Comparison of ENCODE assay signal across 9 mouse cellular contexts in genomic region chr9:13716316-13717099, GRCm38 (mm10). TPM values are rescaled to one million over a fixed set of nuclear protein-coding genes. Genes with fewer than 3 reads are reported as not detected.
DNase-seq lines count a peak whose midpoint lies in the region; ATAC-seq and TF ChIP-seq lines count a peak whose summit lies in the region.
"Had no signal": no experiment of that assay in that cellular context is flagged by ENCODE, and none has a peak within 500 bp of the region (broad histone marks: within the 10 kb centered on the region; RNA-seq: fewer than 3 reads in every experiment).

No protein-coding gene starts in this region.

- H3K36me3 ChIP-seq in heart, embryonic 15.5 days: no peaks in the 10 kb centered on the region
- H3K36me3 ChIP-seq in liver, embryonic 12.5 days: no peaks in the 10 kb centered on the region
- H3K36me3 ChIP-seq in neural tube, embryonic 11.5 days (ENCODE audit: control insufficient read depth, insufficient read depth, low read length): no peaks in the 10 kb centered on the region
- H3K36me3 ChIP-seq in stomach, embryonic 16.5 days (ENCODE audit: control insufficient read depth, insufficient read depth, low read length): no peaks in the 10 kb centered on the region

- peaks cover 10% of the 10 kb centered on the region for H3K4me1 ChIP-seq in heart, embryonic 15.5 days (replicated peaks)
- H3K4me1 ChIP-seq in liver, embryonic 12.5 days: no peaks in the 10 kb centered on the region
- H3K4me1 ChIP-seq in neural tube, embryonic 11.5 days (ENCODE audit: control insufficient read depth, insufficient read depth, low read length): no peaks in the 10 kb centered on the region
- no peaks in the 10 kb centered on the region for H3K4me1 ChIP-seq in stomach, embryonic 16.5 days (ENCODE audit: control insufficient read depth, insufficient read depth, low read length)

- no peak for TF ChIP-seq POLR2A in brain, embryonic 14.5 days (IDR thresholded peaks at IDR 0.05; ENCODE audit: borderline replicate concordance, extremely low read depth, insufficient read depth, insufficient read length, poor library complexity, severe bottlenecking)

- no peak overlapping the region for H3K4me3 ChIP-seq in heart, embryonic 15.5 days
- H3K4me3 ChIP-seq in liver, embryonic 12.5 days: no peak overlapping the region
- no peak overlapping the region for H3K4me3 ChIP-seq in neural tube, embryonic 11.5 days (ENCODE audit: low read depth, low read length)
- no peak overlapping the region for H3K4me3 ChIP-seq in stomach, embryonic 16.5 days (replicated peaks; ENCODE audit: low read length)

- H3K9me3 ChIP-seq in heart, embryonic 15.5 days (replicated peaks): no peaks in the 10 kb centered on the region
- H3K9me3 ChIP-seq in liver, embryonic 12.5 days (replicated peaks): no peaks in the 10 kb centered on the region
- no peaks in the 10 kb centered on the region for H3K9me3 ChIP-seq in neural tube, embryonic 11.5 days (ENCODE audit: control insufficient read depth, low read length)
- H3K9me3 ChIP-seq in stomach, embryonic 16.5 days (replicated peaks; ENCODE audit: control insufficient read depth, low read length): no peaks in the 10 kb centered on the region

- no peak overlapping the region for H3K9ac ChIP-seq in heart, embryonic 15.5 days
- H3K9ac ChIP-seq in liver, embryonic 12.5 days: no peak overlapping the region
- H3K9ac ChIP-seq in neural tube, embryonic 11.5 days (ENCODE audit: low read length): no peak overlapping the region
- no peak overlapping the region for H3K9ac ChIP-seq in stomach, embryonic 16.5 days (ENCODE audit: low read length)

- WGBS in heart, embryonic 15.5 days: 19% methylated on average over 8 of the region's 8 CpGs
- 21% methylated on average over 8 of the region's 8 CpGs for WGBS in liver, embryonic 12.5 days (ENCODE audit: insufficient replicate concordance)
- 26% methylated on average over 8 of the region's 8 CpGs for WGBS in neural tube, embryonic 11.5 days
- WGBS in stomach, embryonic 16.5 days: 21% methylated on average over 8 of the region's 8 CpGs

- ATAC-seq in erythroid progenitor cell, adult 5-6 weeks (replicated peaks; ENCODE audit: low FRiP score, poor library complexity, severe bottlenecking): 0 out of 2 replicates have a peak, but pooled peaks have one; percentile 59
- ATAC-seq in heart, embryonic 15.5 days (replicated peaks; ENCODE audit: insufficient number of reproducible peaks, insufficient read depth, low FRiP score, low read depth): no peak; the same call in 1 of the 2 replicates
- peak; percentile 55 for ATAC-seq in liver, embryonic 12.5 days
- ATAC-seq in neural tube, embryonic 11.5 days (ENCODE audit: insufficient read depth, low FRiP score, low TSS enrichment): peak; percentile 60; the same call in 1 of the 2 replicates
- ATAC-seq in stomach, embryonic 16.5 days (ENCODE audit: insufficient read depth, low FRiP score): peak; percentile 64; the same call in 1 of the 2 replicates

- TF ChIP-seq CTCF in brain, embryonic 14.5 days (IDR thresholded peaks at IDR 0.05; ENCODE audit: borderline replicate concordance, extremely low read depth, insufficient read depth, insufficient read length): peak; percentile 84

- H3K27me3 ChIP-seq in heart, embryonic 15.5 days: no peaks in the 10 kb centered on the region
- no peaks in the 10 kb centered on the region for H3K27me3 ChIP-seq in liver, embryonic 12.5 days (replicated peaks)
- H3K27me3 ChIP-seq in neural tube, embryonic 11.5 days (ENCODE audit: control insufficient read depth, insufficient read depth, low read length): no peaks in the 10 kb centered on the region
- no peaks in the 10 kb centered on the region for H3K27me3 ChIP-seq in stomach, embryonic 16.5 days (ENCODE audit: control insufficient read depth, insufficient read depth, low read length)

- DNase-seq in CD8-positive naive resting alpha-beta T cell, adult 2 months (ENCODE audit: low read depth in 2 of 2, low spot score in 2 of 2): peak; percentile 66 to 69
- DNase-seq in brain, embryonic 14.5 days (ENCODE audit: low read depth): peak; percentile 91
- DNase-seq in kidney, postnatal 14 days: peak; percentile 85
- DNase-seq in neural tube, embryonic 11.5 days (ENCODE audit: low spot score): peak; percentile 80

- no peak overlapping the region for H3K27ac ChIP-seq in heart, embryonic 15.5 days
- H3K27ac ChIP-seq in liver, embryonic 12.5 days: no peak overlapping the region
- no peak overlapping the region for H3K27ac ChIP-seq in neural tube, embryonic 11.5 days (ENCODE audit: low read depth, low read length)
- H3K27ac ChIP-seq in stomach, embryonic 16.5 days (ENCODE audit: low read length): no peak overlapping the region
- H3K27ac ChIP-seq: macrophage had no signal

- H3K4me2 ChIP-seq in heart, embryonic 15.5 days: peak overlapping the region; percentile 47
- 0 out of 2 replicates have a peak overlapping the region, but pooled peaks have one; percentile 22 for H3K4me2 ChIP-seq in liver, embryonic 12.5 days
- H3K4me2 ChIP-seq in neural tube, embryonic 11.5 days (ENCODE audit: low read depth): no peak overlapping the region
- no peak overlapping the region for H3K4me2 ChIP-seq in stomach, embryonic 16.5 days (ENCODE audit: low read depth, low read length)

RNA-seq across cellular contexts. Expression of gene Mtmr2, which starts 31.7 kb away (rescaled TPM):
- polyA plus RNA-seq in brain, embryonic 14.5 days (2012; rRNA removed): 20.8 and 24.8 TPM in 2 replicates
- total RNA-seq in erythroid progenitor cell, adult 5-6 weeks (2015; ENCODE audit: low replicate concordance): 11.7 and 12.6 TPM in 2 replicates
- 8.4 and 12.5 TPM in 2 replicates for total RNA-seq in erythroid progenitor cell, adult 5-6 weeks (2017; ENCODE audit: low replicate concordance)
- polyA plus RNA-seq in heart, embryonic 15.5 days (2015; fragmentation: Nextera tagmentation; extraction: Ambion mirVana): 42.7 and 49.0 TPM in 2 replicates
- polyA plus RNA-seq in liver, embryonic 12.5 days (2016; fragmentation: Nextera tagmentation; extraction: Ambion mirVana): 31.2 and 33.1 TPM in 2 replicates
- polyA plus RNA-seq in neural tube, embryonic 11.5 days (2014; fragmentation: Nextera tagmentation; extraction: Ambion mirVana): 82.7 and 85.2 TPM in 2 replicates
- polyA plus RNA-seq in stomach, embryonic 16.5 days (2015; fragmentation: Nextera tagmentation; extraction: Ambion mirVana): 65.7 and 70.4 TPM in 2 replicates

Comparison
In these comparisons a context has a peak if more than half of its experiments do, and no peak if none do; other contexts are left out.
1. H3K4me2 ChIP-seq: peak in heart, embryonic 15.5 days (single experiment) and liver, embryonic 12.5 days (single experiment); none in neural tube, embryonic 11.5 days (single experiment) and stomach, embryonic 16.5 days (single experiment).
2. Peak in every context shown above with its lines, with median percentiles within 50 percentile points of each other: DNase-seq.